ENCODE assay signal across 8 mouse cellular contexts in genomic region chr7:12910181-12910668, GRCm38 (mm10). TPM values are rescaled to one million over a fixed set of nuclear protein-coding genes. Genes with fewer than 3 reads are reported as not detected.
DNase-seq lines count a peak whose midpoint lies in the region; ATAC-seq and TF ChIP-seq lines count a peak whose summit lies in the region.

No protein-coding gene starts in this region.

- no peak for TF ChIP-seq CTCF in ES-Bruce4 (IDR thresholded peaks at IDR 0.05; ENCODE audit: low read depth, low read length)
- no peak for TF ChIP-seq CTCF in stomach, postnatal 0 days (IDR thresholded peaks at IDR 0.05; ENCODE audit: low read depth)

- ATAC-seq in forebrain, embryonic 15.5 days (replicated peaks): peak; percentile 86
- peak; percentile 85 for ATAC-seq in neural tube, embryonic 14.5 days (ENCODE audit: low read depth)
- ATAC-seq in stomach, postnatal 0 days (ENCODE audit: low FRiP score, low TSS enrichment): peak; percentile 82

- no peaks in the 10 kb centered on the region for H3K27me3 ChIP-seq in ES-Bruce4 (ENCODE audit: control insufficient read depth, insufficient read depth, low read length, poor library complexity, severe bottlenecking)
- no peaks in the 10 kb centered on the region for H3K27me3 ChIP-seq in forebrain, embryonic 15.5 days
- H3K27me3 ChIP-seq in neural tube, embryonic 14.5 days (ENCODE audit: control insufficient read depth, insufficient read depth, low read length): no peaks in the 10 kb centered on the region
- no peaks in the 10 kb centered on the region for H3K27me3 ChIP-seq in stomach, postnatal 0 days (ENCODE audit: control insufficient read depth, insufficient read depth, low read length)

- WGBS in forebrain, embryonic 15.5 days: 9% methylated on average over 19 of the region's 19 CpGs
- WGBS in large intestine, adult 2 months: 7% methylated on average over 19 of the region's 19 CpGs
- 4% methylated on average over 19 of the region's 19 CpGs for WGBS in neural tube, embryonic 14.5 days
- 5% methylated on average over 19 of the region's 19 CpGs for WGBS in stomach, postnatal 0 days

- no peak for TF ChIP-seq EP300 in ES-Bruce4 (IDR thresholded peaks at IDR 0.05; ENCODE audit: insufficient read depth, low read depth, low read length)
- TF ChIP-seq EP300 in stomach, postnatal 0 days (optimal IDR thresholded peaks at IDR 0.05): no peak

- no peaks in the 10 kb centered on the region for H3K4me1 ChIP-seq in ES-Bruce4 (ENCODE audit: control insufficient read depth, insufficient read depth, low read length)
- peaks cover 10% of the 10 kb centered on the region for H3K4me1 ChIP-seq in forebrain, embryonic 15.5 days
- no peaks in the 10 kb centered on the region for H3K4me1 ChIP-seq in neural tube, embryonic 14.5 days (ENCODE audit: control insufficient read depth, insufficient read depth, low read length)
- H3K4me1 ChIP-seq in stomach, postnatal 0 days (replicated peaks; ENCODE audit: control insufficient read depth, insufficient read depth): no peaks in the 10 kb centered on the region

- TF ChIP-seq POLR2A in ES-Bruce4 (IDR thresholded peaks at IDR 0.05; ENCODE audit: insufficient read depth, low read length): no peak

- DNase-seq in cerebellum, adult 11 months: peak; percentile 51
- DNase-seq in heart, postnatal 25 days (ENCODE audit: low spot score): peak; percentile 24
- peak; percentile 61 for DNase-seq in large intestine, adult 2 months (ENCODE audit: low read depth, low spot score)
- DNase-seq in lung, adult 18-20 months: peak; percentile 53 to 64
- DNase-seq in stomach, postnatal 0 days (ENCODE audit: low spot score): peak; percentile 53

- peak overlapping the region; percentile 36 for H3K9ac ChIP-seq in ES-Bruce4 (ENCODE audit: low read depth, poor library complexity, severe bottlenecking)
- peak overlapping the region; percentile 65 for H3K9ac ChIP-seq in forebrain, embryonic 15.5 days (replicated peaks)
- peak overlapping the region; percentile 56 for H3K9ac ChIP-seq in neural tube, embryonic 14.5 days (replicated peaks; ENCODE audit: low read depth, low read length)
- peak overlapping the region; percentile 67 for H3K9ac ChIP-seq in stomach, postnatal 0 days (ENCODE audit: low read length)

- no peaks in the 10 kb centered on the region for H3K9me3 ChIP-seq in ES-Bruce4 (replicated peaks; ENCODE audit: control insufficient read depth, insufficient read depth, low read length, poor library complexity, severe bottlenecking)
- H3K9me3 ChIP-seq in forebrain, embryonic 15.5 days: no peaks in the 10 kb centered on the region
- no peaks in the 10 kb centered on the region for H3K9me3 ChIP-seq in neural tube, embryonic 14.5 days (ENCODE audit: control insufficient read depth, low read length)
- H3K9me3 ChIP-seq in stomach, postnatal 0 days (ENCODE audit: control insufficient read depth, low read length): no peaks in the 10 kb centered on the region

- peak overlapping the region; percentile 61 for H3K4me2 ChIP-seq in forebrain, embryonic 15.5 days (replicated peaks)
- peak overlapping the region; percentile 47 for H3K4me2 ChIP-seq in neural tube, embryonic 14.5 days (ENCODE audit: low read depth, low read length)
- peak overlapping the region; percentile 52 for H3K4me2 ChIP-seq in stomach, postnatal 0 days (replicated peaks; ENCODE audit: low read depth)

- H3K4me3 ChIP-seq in ES-Bruce4 (ENCODE audit: low read depth, low read length): peak overlapping the region; percentile 90
- H3K4me3 ChIP-seq in forebrain, embryonic 15.5 days: peak overlapping the region; percentile 61
- H3K4me3 ChIP-seq in neural tube, embryonic 14.5 days (ENCODE audit: low read depth, low read length): peak overlapping the region; percentile 36
- peak overlapping the region; percentile 54 for H3K4me3 ChIP-seq in stomach, postnatal 0 days (ENCODE audit: low read depth, low read length)

- intact Hi-C loops in heart, postnatal 25 days (cut with DNase I): loop anchor here (5.0 kb wide), 1 partner anchor 37 kb away; no protein-coding TSS in a partner anchor

- H3K36me3 ChIP-seq in ES-Bruce4 (ENCODE audit: control insufficient read depth, insufficient read depth, low read length, poor library complexity, severe bottlenecking): peaks cover 33% of the 10 kb centered on the region
- peaks cover 38% of the 10 kb centered on the region for H3K36me3 ChIP-seq in forebrain, embryonic 15.5 days
- H3K36me3 ChIP-seq in neural tube, embryonic 14.5 days (ENCODE audit: control insufficient read depth, insufficient read depth, low read length): peaks cover 28% of the 10 kb centered on the region
- peaks cover 10% of the 10 kb centered on the region; the same call in 1 of the 2 replicates for H3K36me3 ChIP-seq in stomach, postnatal 0 days (ENCODE audit: control insufficient read depth, insufficient read depth, low read length)

- H3K27ac ChIP-seq in ES-Bruce4 (ENCODE audit: insufficient read depth, low read length): peak overlapping the region; percentile 79
- peak overlapping the region; percentile 94 for H3K27ac ChIP-seq in forebrain, embryonic 15.5 days (replicated peaks)
- peak overlapping the region; percentile 84 for H3K27ac ChIP-seq in neural tube, embryonic 14.5 days (ENCODE audit: low read depth, low read length)
- peak overlapping the region; percentile 94 for H3K27ac ChIP-seq in stomach, postnatal 0 days (replicated peaks)

RNA-seq across cellular contexts. Expression of gene Rps5, which starts 11.9 kb away (rescaled TPM):
- 1,704 and 1,789 TPM in 2 replicates for polyA plus RNA-seq in ES-Bruce4 (2011; ENCODE audit: insufficient read depth, insufficient read length, low read depth, missing spikeins)
- polyA plus RNA-seq in forebrain, embryonic 15.5 days (2015; fragmentation: Nextera tagmentation; extraction: Ambion mirVana): 659 and 698 TPM in 2 replicates
- 100 to 1,000 TPM; 507 to 542 TPM for total RNA-seq in heart, postnatal 25 days (2021)
- polyA plus RNA-seq in large intestine, adult 2 months (2012; rRNA removed): 2,560 and 2,617 TPM in 2 replicates
- 687 and 695 TPM in 2 replicates for polyA plus RNA-seq in neural tube, embryonic 14.5 days (2014; fragmentation: Nextera tagmentation; extraction: Ambion mirVana)
- polyA plus RNA-seq in stomach, postnatal 0 days (2015; fragmentation: Nextera tagmentation; extraction: Ambion mirVana): 784 and 821 TPM in 2 replicates

RNA-seq across cellular contexts. Expression of gene Zscan22, which starts 12.6 kb away (rescaled TPM):
- polyA plus RNA-seq in ES-Bruce4 (2011; ENCODE audit: insufficient read depth, insufficient read length, low read depth, missing spikeins): 10.0 and 10.7 TPM in 2 replicates
- polyA plus RNA-seq in forebrain, embryonic 15.5 days (2015; fragmentation: Nextera tagmentation; extraction: Ambion mirVana): 13.8 TPM in 2 replicates
- total RNA-seq in heart, postnatal 25 days (2021): 1 to 10 TPM; 5.2 to 6.2 TPM
- 6.8 and 7.5 TPM in 2 replicates for polyA plus RNA-seq in large intestine, adult 2 months (2012; rRNA removed)
- 13.2 and 13.6 TPM in 2 replicates for polyA plus RNA-seq in neural tube, embryonic 14.5 days (2014; fragmentation: Nextera tagmentation; extraction: Ambion mirVana)
- polyA plus RNA-seq in stomach, postnatal 0 days (2015; fragmentation: Nextera tagmentation; extraction: Ambion mirVana): 5.1 and 5.8 TPM in 2 replicates

RNA-seq across cellular contexts. Expression of gene Rnf225, which starts 17.0 kb away (rescaled TPM):
- polyA plus RNA-seq in ES-Bruce4 (2011; ENCODE audit: insufficient read depth, insufficient read length, low read depth, missing spikeins): 0.37 and 0.84 TPM in 2 replicates
- 0.61 and 0.84 TPM in 2 replicates for polyA plus RNA-seq in forebrain, embryonic 15.5 days (2015; fragmentation: Nextera tagmentation; extraction: Ambion mirVana)
- under 1 TPM; 0.21 to 0.22 TPM for total RNA-seq in heart, postnatal 25 days (2021)
- polyA plus RNA-seq in large intestine, adult 2 months (2012; rRNA removed): 0.20 and 0.27 TPM in 2 replicates
- 0.68 and 1.3 TPM in 2 replicates for polyA plus RNA-seq in neural tube, embryonic 14.5 days (2014; fragmentation: Nextera tagmentation; extraction: Ambion mirVana)
- 30.7 and 33.6 TPM in 2 replicates for polyA plus RNA-seq in stomach, postnatal 0 days (2015; fragmentation: Nextera tagmentation; extraction: Ambion mirVana)

RNA-seq across cellular contexts. Expression of gene Zfp128, which starts 29.2 kb away (rescaled TPM):
- 1.2 and 1.6 TPM in 2 replicates for polyA plus RNA-seq in ES-Bruce4 (2011; ENCODE audit: insufficient read depth, insufficient read length, low read depth, missing spikeins)
- 8.0 and 8.8 TPM in 2 replicates for polyA plus RNA-seq in forebrain, embryonic 15.5 days (2015; fragmentation: Nextera tagmentation; extraction: Ambion mirVana)
- total RNA-seq in heart, postnatal 25 days (2021): 1 to 10 TPM; 3.2 to 4.0 TPM
- 0.33 and 0.51 TPM in 2 replicates for polyA plus RNA-seq in large intestine, adult 2 months (2012; rRNA removed)
- polyA plus RNA-seq in neural tube, embryonic 14.5 days (2014; fragmentation: Nextera tagmentation; extraction: Ambion mirVana): 7.4 and 7.9 TPM in 2 replicates
- 1.5 and 1.6 TPM in 2 replicates for polyA plus RNA-seq in stomach, postnatal 0 days (2015; fragmentation: Nextera tagmentation; extraction: Ambion mirVana)

RNA-seq across cellular contexts. Expression of gene Zfp324, which starts 55.4 kb away (rescaled TPM):
- 1.5 and 2.3 TPM in 2 replicates for polyA plus RNA-seq in ES-Bruce4 (2011; ENCODE audit: insufficient read depth, insufficient read length, low read depth, missing spikeins)
- 15.9 TPM in 2 replicates for polyA plus RNA-seq in forebrain, embryonic 15.5 days (2015; fragmentation: Nextera tagmentation; extraction: Ambion mirVana)
- 1 to 10 TPM; 3.2 to 4.6 TPM for total RNA-seq in heart, postnatal 25 days (2021)
- 3.9 and 5.2 TPM in 2 replicates for polyA plus RNA-seq in large intestine, adult 2 months (2012; rRNA removed)
- 10.6 and 12.7 TPM in 2 replicates for polyA plus RNA-seq in neural tube, embryonic 14.5 days (2014; fragmentation: Nextera tagmentation; extraction: Ambion mirVana)
- 4.4 and 4.6 TPM in 2 replicates for polyA plus RNA-seq in stomach, postnatal 0 days (2015; fragmentation: Nextera tagmentation; extraction: Ambion mirVana)

Comparison
In these comparisons a context has a peak if more than half of its experiments do, and no peak if none do; other contexts are left out.
1. Peak in every context shown above with its lines: DNase-seq, ATAC-seq, H3K4me3 ChIP-seq and H3K27ac ChIP-seq.
2. H3K4me3 ChIP-seq: peak in every context shown above with its lines; median percentile 90 in ES-Bruce4; 61 in forebrain, embryonic 15.5 days; 54 in stomach, postnatal 0 days; 36 in neural tube, embryonic 14.5 days.
3. RNA of gene Rnf225, which starts 17.0 kb away (polyA plus RNA-seq): 30.7 to 33.6 TPM in stomach, postnatal 0 days; 0.68 to 1.3 TPM in neural tube, embryonic 14.5 days, 0.61 to 0.84 TPM in forebrain, embryonic 15.5 days, 0.37 to 0.84 TPM in ES-Bruce4 and 0.20 to 0.27 TPM in large intestine, adult 2 months; every median in the first group is over 10 times any median in the second.